Mouse (Mus musculus) lung, postnatal 10 days (tissue): Measurements from ENCODE around the gene Fpr-rs6.

Source experiments
- DNase-seq: peaks from one replicate; pipeline ENCODE4 v3.0.0; 2021

The Fpr-rs6 gene

GRCm38 (mm10) chr17:20182997-20183396 lies at the start of gene Fpr-rs6:
Fpr-rs6 (minus strand) TSS chr17:20183097.
- no peak for DNase-seq
